Mouse (Mus musculus) midbrain, embryonic 10.5 days (tissue): ENCODE measurements around the gene Tnfsf13. TPM values are rescaled to one million over a fixed set of nuclear protein-coding genes. Genes with fewer than 3 reads are reported as not detected.
A peak's percentile ranks its signal among the peaks of the same experiment; 100 is the strongest.

Experiments used
- DNase-seq: peaks from one replicate; pipeline ENCODE4 v3.0.0-alpha.2; 2017; ENCODE audit warnings: low spot score
- H3K27ac ChIP-seq: fragments of 300-500 bp; sonication (generic); replicated peaks from 2 replicates; pipeline ENCODE4 v1.5.1; 2016; ENCODE audit warnings: mild to moderate bottlenecking
- H3K27me3 ChIP-seq: fragments of 300-500 bp; sonication (generic); 2 replicates; pipeline ENCODE4 v1.6.1; 2016; ENCODE audit warnings: low read depth, mild to moderate bottlenecking; ENCODE audit not compliant: poor library complexity, severe bottlenecking
- H3K36me3 ChIP-seq: fragments of 300-500 bp; sonication (generic); 2 replicates; pipeline ENCODE4 v1.6.1; 2016; ENCODE audit warnings: mild to moderate bottlenecking, moderate library complexity
- H3K4me1 ChIP-seq: fragments of 300-500 bp; sonication (generic); 2 replicates; pipeline ENCODE4 v1.6.1; 2016
- H3K4me3 ChIP-seq: fragments of 300-500 bp; sonication (generic); 2 replicates; pipeline ENCODE4 v1.5.1; 2016; ENCODE audit warnings: mild to moderate bottlenecking, moderate library complexity
- H3K9me3 ChIP-seq: fragments of 300-500 bp; sonication (generic); replicated peaks from 2 replicates; pipeline ENCODE4 v1.6.1; 2016; ENCODE audit warnings: mild to moderate bottlenecking
- WGBS: fragments of 180-500 bp; shearing (Covaris S2); methylation state at CpG from one replicate; pipeline ENCODE4 v1.1.7; 2016; 5-methylcytosine and 5-hydroxymethylcytosine counted together
- microRNA counts: library from miRNA; unstranded; fragments of <30 nt; microRNA quantifications from one replicate; lab custom pipeline; 2017
- microRNA-seq: library from miRNA; unstranded; fragments of <30 nt; microRNA quantifications from one replicate; pipeline ENCODE4, GENCODE M21; 2017
- polyA plus RNA-seq: library from polyadenylated mRNA; unstranded; fragments of >200 nt; fragmentation: Nextera tagmentation; extraction: Ambion mirVana; gene quantifications from 2 replicates; pipeline ENCODE4 v1.2.1, GENCODE M21; 2016

Gene Tnfsf13
- polyA plus RNA-seq, 1 experiment from 2014 or later, result 0.30 TPM

DNA sequence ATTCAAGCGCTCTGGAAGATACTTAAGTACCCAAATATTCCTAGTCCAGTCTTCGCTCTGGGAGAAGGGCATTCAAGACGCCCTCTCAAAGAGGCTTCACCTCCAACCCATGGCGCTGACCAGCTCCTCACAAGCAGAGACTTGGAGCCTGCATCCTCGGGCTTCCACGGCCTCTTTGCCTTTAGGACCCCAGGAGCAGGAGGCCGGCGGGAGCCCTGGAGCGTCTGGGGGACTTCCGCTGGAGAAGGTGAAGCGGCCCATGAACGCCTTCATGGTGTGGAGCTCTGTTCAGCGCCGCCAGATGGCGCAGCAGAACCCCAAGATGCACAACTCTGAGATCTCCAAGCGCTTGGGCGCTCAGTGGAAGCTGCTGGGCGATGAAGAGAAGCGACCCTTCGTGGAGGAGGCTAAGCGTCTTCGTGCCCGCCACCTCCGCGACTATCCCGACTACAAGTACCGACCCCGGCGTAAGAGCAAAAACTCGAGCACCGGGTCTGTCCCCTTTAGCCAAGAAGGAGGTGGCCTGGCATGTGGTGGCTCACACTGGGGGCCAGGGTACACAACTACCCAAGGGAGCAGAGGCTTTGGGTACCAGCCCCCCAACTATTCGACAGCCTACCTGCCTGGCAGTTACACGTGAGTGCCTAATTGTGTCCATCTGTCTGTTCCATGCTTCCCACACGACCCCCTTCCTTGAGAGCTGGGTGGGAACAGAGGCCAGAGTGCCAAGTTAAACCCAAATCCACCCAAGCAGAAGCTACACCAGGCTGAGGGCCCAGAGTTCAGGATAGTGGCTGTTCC lies 30.1 kb downstream of the Tnfsf13 start, which contains the start of gene Sox15:
Gene Sox15, plus strand, starts transcription at position 51 of the 801 bp plus-strand sequence.
- Histone ChIP-seq H3K4me3 (peak within 1 kb of the TSS; percentile 10; the same call in 1 of the 2 replicates), H3K27me3 (no peaks in the 10 kb centered on the region), H3K9me3 (no peaks in the 10 kb centered on the region), H3K36me3 (peaks cover 96% of the 10 kb centered on the region), H3K4me1 (peaks cover 39% of the 10 kb centered on the region), H3K27ac (0 out of 2 replicates have a peak within 1 kb of the TSS, but pooled peaks have one; percentile 28)
- DNase-seq, result peak; percentile 73
- 27% methylated on average over 34 of the region's 34 CpGs for WGBS

GRCm38 (mm10) chr11:69654760-69655159 lies 30.8 kb downstream of the Tnfsf13 start:
- Histone ChIP-seq H3K27me3 (no peaks in the 10 kb centered on the region), H3K9me3 (no peaks in the 10 kb centered on the region), H3K4me3 (no peak overlapping the region), H3K4me1 (peaks cover 39% of the 10 kb centered on the region), H3K36me3 (peaks cover 96% of the 10 kb centered on the region), H3K27ac (0 out of 2 replicates have a peak overlapping the region, but pooled peaks have one; percentile 28)
- 53% methylated on average over 9 of the region's 9 CpGs for WGBS
- DNase-seq, result no peak

DNA sequence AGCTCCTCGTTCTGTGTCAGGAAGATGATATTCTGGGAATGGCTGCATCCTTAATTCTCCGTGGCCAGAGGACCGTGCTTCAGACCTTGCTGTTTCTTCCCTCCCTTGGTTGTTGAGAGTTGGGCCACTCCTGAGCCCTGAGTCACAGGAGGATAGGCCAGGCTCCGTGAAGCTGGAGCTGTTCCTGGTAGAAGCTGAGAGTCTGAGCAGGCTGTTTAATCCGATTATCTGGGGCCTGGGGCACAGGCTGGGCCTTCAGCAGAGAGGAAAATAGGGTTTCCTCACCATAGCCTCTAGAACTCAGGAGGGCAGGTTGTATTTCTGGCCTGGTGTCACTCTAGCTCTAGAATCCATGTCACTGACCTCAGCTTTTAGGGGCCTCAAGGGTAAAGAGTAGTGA lies 32.2 kb downstream of the Tnfsf13 start:
- H3K36me3 ChIP-seq, result peaks cover 97% of the 10 kb centered on the region
- H3K4me3 ChIP-seq, result no peak overlapping the region; the same call in 1 of the 2 replicates
- DNase-seq, result no peak
- no peaks in the 10 kb centered on the region for H3K27me3 ChIP-seq
- no peak overlapping the region for H3K27ac ChIP-seq
- peaks cover 39% of the 10 kb centered on the region for H3K4me1 ChIP-seq
- H3K9me3 ChIP-seq, result no peaks in the 10 kb centered on the region
- 69% methylated on average over 5 of the region's 5 CpGs for WGBS

DNA sequence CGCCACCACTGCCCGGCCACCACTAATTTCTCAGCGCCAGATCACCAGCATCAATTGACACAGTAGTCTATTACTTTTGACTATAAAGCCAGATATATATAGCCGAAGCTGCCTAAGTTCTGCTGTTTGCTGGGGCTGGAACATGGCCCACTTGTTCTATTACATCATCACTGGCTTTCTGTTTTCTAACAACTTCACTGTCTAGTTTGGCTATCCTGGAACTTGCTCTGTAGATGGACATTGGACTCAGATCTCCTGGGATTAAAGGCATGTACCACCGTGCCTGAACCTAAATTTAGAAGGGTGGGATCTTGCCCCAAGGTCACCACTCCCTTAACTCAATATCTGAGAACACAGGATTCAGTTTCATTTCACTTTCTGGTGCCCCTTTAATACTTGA lies 39.7 kb downstream of the Tnfsf13 start:
- no peak for DNase-seq
- Histone ChIP-seq H3K36me3 (peaks cover 99% of the 10 kb centered on the region), H3K9me3 (no peaks in the 10 kb centered on the region), H3K4me3 (no peak overlapping the region), H3K27me3 (no peaks in the 10 kb centered on the region), H3K4me1 (no peaks in the 10 kb centered on the region), H3K27ac (no peak overlapping the region)
- WGBS, result 96% methylated on average over 5 of the region's 5 CpGs

- no peaks in the 10 kb centered on the region for H3K27me3 ChIP-seq
- DNase-seq, result no peak
- H3K9me3 ChIP-seq, result no peaks in the 10 kb centered on the region
- no peak overlapping the region for H3K4me3 ChIP-seq
- H3K4me1 ChIP-seq, result peaks cover 34% of the 10 kb centered on the region
- peaks cover 57% of the 10 kb centered on the region for H3K36me3 ChIP-seq
- 94% methylated on average over 3 of the region's 3 CpGs for WGBS
- H3K27ac ChIP-seq, result no peak overlapping the region
Measured at GRCm38 (mm10) chr11:69635471-69635870, 50.1 kb downstream of the Tnfsf13 start.

DNA sequence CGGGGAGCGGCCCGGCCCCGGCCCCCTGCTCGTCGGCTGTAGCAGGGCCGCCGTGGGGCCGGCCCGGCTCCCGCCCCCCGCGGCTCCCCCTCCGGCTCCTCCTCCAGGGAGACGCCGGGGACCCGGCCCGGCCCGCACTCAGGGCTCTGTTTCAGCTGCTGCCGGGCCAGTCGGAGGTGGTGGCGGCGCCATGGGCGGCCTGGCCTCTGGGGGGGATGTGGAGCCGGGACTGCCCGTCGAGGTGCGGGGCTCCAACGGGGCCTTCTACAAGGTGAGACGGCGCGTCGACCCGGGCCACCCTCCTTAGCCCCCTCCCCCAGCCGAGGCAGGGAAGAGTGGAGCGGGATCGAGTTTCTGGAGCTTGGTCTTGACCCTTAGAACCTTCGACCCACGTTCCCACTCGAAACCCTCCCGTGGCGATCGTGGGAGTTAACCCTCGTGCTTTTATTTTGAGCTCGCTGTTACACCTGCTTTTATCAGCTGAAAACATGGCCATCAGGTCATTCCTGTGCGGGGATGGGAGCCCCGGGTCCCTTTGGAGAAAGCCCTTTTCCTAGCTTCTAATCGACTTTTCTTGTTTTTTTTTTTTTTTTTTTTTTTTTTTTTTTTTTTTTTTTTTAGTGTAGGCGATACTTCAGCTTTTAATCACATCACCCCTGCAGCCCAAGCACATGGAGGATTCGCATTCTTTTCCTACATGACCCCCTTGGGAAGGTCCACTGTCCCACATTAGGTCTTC lies 52.3 kb downstream of the Tnfsf13 start:
- Histone ChIP-seq H3K4me3 (peak overlapping the region; percentile 99), H3K27me3 (no peaks in the 10 kb centered on the region), H3K4me1 (peaks cover 34% of the 10 kb centered on the region), H3K36me3 (peaks cover 36% of the 10 kb centered on the region), H3K27ac (peak overlapping the region; percentile 98), H3K9me3 (no peaks in the 10 kb centered on the region)
- 1% methylated on average over 48 of the region's 50 CpGs for WGBS
- no peak for DNase-seq

MicroRNAs encoded within 50 kb of the gene (microRNA counts, 519-probe panel; counts per million panel counts)
- not detected for microRNA mmu-miR-1934 (lab: Ali Mortazavi, UCI)
- microRNA mmu-miR-467f (lab: Ali Mortazavi, UCI), result not detected

Small RNA genes within 50 kb of the gene (microRNA-seq; reads per million reads assigned to microRNA genes)
- gene Mir1934 (5.1 reads per million, percentile 12 among the genes with 10 or more reads in this experiment), gene Mir467f (not detected)

Other genes starting within 250 kb of the Tnfsf13 start
- gene Dnah2, start 136.7 kb downstream of the Tnfsf13 start, polyA plus RNA-seq, result 1.2 and 1.9 TPM in 2 replicates
- gene Efnb3, start 125.6 kb downstream of the Tnfsf13 start, polyA plus RNA-seq, result 48.8 and 53.9 TPM in 2 replicates
- gene Wrap53, start 105.5 kb downstream of the Tnfsf13 start, polyA plus RNA-seq, result 45.0 and 50.7 TPM in 2 replicates
- 148 and 166 TPM in 2 replicates for gene Trp53, start 105.4 kb downstream of the Tnfsf13 start, polyA plus RNA-seq
- gene Atp1b2, start 79.8 kb downstream of the Tnfsf13 start, polyA plus RNA-seq, result 6.0 and 8.6 TPM in 2 replicates
- not detected in 2 replicates for gene Shbg, start 67.9 kb downstream of the Tnfsf13 start, polyA plus RNA-seq
- gene Sat2, start 63.8 kb downstream of the Tnfsf13 start, polyA plus RNA-seq, result 16.1 and 20.6 TPM in 2 replicates
- 36.2 and 39.1 TPM in 2 replicates for gene Fxr2, start 52.8 kb downstream of the Tnfsf13 start, polyA plus RNA-seq
- gene Sox15, start 30.5 kb downstream of the Tnfsf13 start, polyA plus RNA-seq, result 0.16 TPM in 1 of 2 replicates, not detected in the other
- gene Mpdu1, start 23.1 kb downstream of the Tnfsf13 start, polyA plus RNA-seq, result 85.1 and 86.2 TPM in 2 replicates
- 7.0 and 7.4 TPM in 2 replicates for gene Cd68, start 19.6 kb downstream of the Tnfsf13 start, polyA plus RNA-seq
- 710 and 716 TPM in 2 replicates for gene Eif4a1, start 13.4 kb downstream of the Tnfsf13 start, polyA plus RNA-seq
- 112 and 114 TPM in 2 replicates for gene Senp3, start 3.7 kb downstream of the Tnfsf13 start, polyA plus RNA-seq
- gene Tnfsf12, start 10.1 kb upstream of the Tnfsf13 start, polyA plus RNA-seq, result 1.2 and 1.4 TPM in 2 replicates
- gene Tnfsfm13, start 10.3 kb upstream of the Tnfsf13 start, polyA plus RNA-seq, result 1.0 and 1.3 TPM in 2 replicates
- gene Polr2a, start 72.9 kb upstream of the Tnfsf13 start, polyA plus RNA-seq, result 25.6 and 32.2 TPM in 2 replicates
- 0.09 TPM in 1 of 2 replicates, not detected in the other for gene Slc35g3, start 76.2 kb upstream of the Tnfsf13 start, polyA plus RNA-seq
- gene Zbtb4, start 80.1 kb upstream of the Tnfsf13 start, polyA plus RNA-seq, result 0.64 and 0.91 TPM in 2 replicates
- gene Chrnb1, start 110.2 kb upstream of the Tnfsf13 start, polyA plus RNA-seq, result 1.1 TPM in 2 replicates
- 1.0 and 1.4 TPM in 2 replicates for gene Fgf11, start 116.1 kb upstream of the Tnfsf13 start, polyA plus RNA-seq
- gene Tmem102, start 119.8 kb upstream of the Tnfsf13 start, polyA plus RNA-seq, result 0.90 and 0.99 TPM in 2 replicates
- not detected in 2 replicates for gene Gm39566, start 129.5 kb upstream of the Tnfsf13 start, polyA plus RNA-seq
- not detected in 2 replicates for gene Spem2, start 132.7 kb upstream of the Tnfsf13 start, polyA plus RNA-seq
- gene Spem1, start 136.4 kb upstream of the Tnfsf13 start, polyA plus RNA-seq, result 0.12 and 0.19 TPM in 2 replicates
- 6.1 and 8.6 TPM in 2 replicates for gene Nlgn2, start 152.0 kb upstream of the Tnfsf13 start, polyA plus RNA-seq
- 345 and 346 TPM in 2 replicates for gene Tmem256, start 152.7 kb upstream of the Tnfsf13 start, polyA plus RNA-seq
- 70.4 and 81.8 TPM in 2 replicates for gene Plscr3, start 160.6 kb upstream of the Tnfsf13 start, polyA plus RNA-seq
- gene Tnk1, start 172.9 kb upstream of the Tnfsf13 start, polyA plus RNA-seq, result 0.41 and 0.44 TPM in 2 replicates
- gene Tmem95, start 192.2 kb upstream of the Tnfsf13 start, polyA plus RNA-seq, result not detected in 2 replicates
- 6.4 and 7.0 TPM in 2 replicates for gene Kctd11, start 195.6 kb upstream of the Tnfsf13 start, polyA plus RNA-seq
- gene Acap1, start 209.8 kb upstream of the Tnfsf13 start, polyA plus RNA-seq, result 1.0 and 1.2 TPM in 2 replicates
- 14.8 and 20.5 TPM in 2 replicates for gene 2810408A11Rik, start 215.2 kb upstream of the Tnfsf13 start, polyA plus RNA-seq
- 12.8 and 14.3 TPM in 2 replicates for gene Neurl4, start 215.3 kb upstream of the Tnfsf13 start, polyA plus RNA-seq
- gene Gps2, start 228.1 kb upstream of the Tnfsf13 start, polyA plus RNA-seq, result 98.4 and 111 TPM in 2 replicates
- 2,258 and 2,701 TPM in 2 replicates for gene Eif5a, start 236.2 kb upstream of the Tnfsf13 start, polyA plus RNA-seq